In the genomic region with DNA sequence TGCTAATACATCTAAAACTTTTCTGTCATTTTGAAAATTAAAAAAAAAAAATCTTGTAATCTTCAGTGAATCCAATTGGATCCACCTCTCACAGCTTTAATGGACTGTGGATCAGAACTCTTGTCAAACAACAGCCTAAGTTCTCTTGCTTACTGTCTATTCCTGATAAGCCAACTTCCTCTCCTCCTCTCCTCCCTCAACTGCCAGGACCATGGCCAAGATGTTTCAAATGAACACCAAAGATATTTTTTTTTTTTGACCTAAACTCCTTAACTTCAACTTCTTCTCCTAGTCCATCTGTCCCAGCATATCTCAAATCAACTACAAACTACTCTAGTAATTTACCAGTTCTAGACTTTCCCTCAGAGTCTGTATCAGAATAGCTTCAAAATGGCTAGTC, we compare ENCODE assay signal across 30 mouse cellular contexts.
"Had no signal": no experiment of that assay in that cellular context is flagged by ENCODE, and none has a peak within 500 bp of the region (broad histone marks: within the 10 kb centered on the region; RNA-seq: fewer than 3 reads in every experiment).

No protein-coding gene starts in this region.

- DNase-seq: heart, postnatal 10 days; heart, postnatal 14 days; heart, postnatal 36 days; heart, postnatal 4 days; kidney, adult 11 months; kidney, adult 18-20 months; kidney, adult 2 months; kidney, adult 8-10 months; kidney, adult 9 months; kidney, postnatal 10 days; kidney, postnatal 14 days; kidney, postnatal 25 days; kidney, postnatal 36 days; kidney, postnatal 4 days; layer of hippocampus, adult 9-11 months; layer of hippocampus, postnatal 36 days had no signal

- H3K9me3 ChIP-seq: heart, embryonic 15.5 days; hindbrain, embryonic 10.5 days; hindbrain, embryonic 12.5 days; hindbrain, embryonic 13.5 days; hindbrain, embryonic 15.5 days; intestine, embryonic 15.5 days; kidney, embryonic 15.5 days had no signal

- H3K9ac ChIP-seq: heart, embryonic 12.5 days; heart, embryonic 13.5 days; heart, embryonic 15.5 days; hindbrain, embryonic 12.5 days; hindbrain, embryonic 13.5 days; hindbrain, embryonic 14.5 days; hindbrain, embryonic 15.5 days; intestine, embryonic 15.5 days; kidney, embryonic 15.5 days had no signal

- H3K27ac ChIP-seq: heart, embryonic 13.5 days; heart, embryonic 15.5 days; hindbrain, embryonic 10.5 days; hindbrain, embryonic 12.5 days; hindbrain, embryonic 13.5 days; hindbrain, embryonic 14.5 days; hindbrain, embryonic 15.5 days; hindbrain, postnatal 0 days; intestine, embryonic 15.5 days; kidney, embryonic 15.5 days; kidney, postnatal 0 days; layer of hippocampus, adult 2 months; left cerebral cortex, adult 2 months had no signal

- H3K27me3 ChIP-seq: heart, embryonic 12.5 days; heart, embryonic 13.5 days; heart, embryonic 15.5 days; hindbrain, embryonic 12.5 days; hindbrain, embryonic 13.5 days; hindbrain, embryonic 15.5 days; intestine, embryonic 15.5 days; kidney, embryonic 15.5 days had no signal

- H3K36me3 ChIP-seq: heart, embryonic 12.5 days; heart, embryonic 13.5 days; heart, embryonic 15.5 days; hindbrain, embryonic 10.5 days; hindbrain, embryonic 12.5 days; hindbrain, embryonic 13.5 days; hindbrain, embryonic 15.5 days; intestine, embryonic 15.5 days; kidney, embryonic 15.5 days had no signal

- H3K4me1 ChIP-seq: heart, embryonic 12.5 days; heart, embryonic 13.5 days; heart, embryonic 15.5 days; hindbrain, embryonic 10.5 days; hindbrain, embryonic 12.5 days; hindbrain, embryonic 13.5 days; hindbrain, embryonic 15.5 days; intestine, embryonic 15.5 days; kidney, embryonic 15.5 days had no signal

- H3K4me3 ChIP-seq: heart, embryonic 12.5 days; heart, embryonic 13.5 days; heart, embryonic 15.5 days; hindbrain, embryonic 10.5 days; hindbrain, embryonic 12.5 days; hindbrain, embryonic 13.5 days; hindbrain, embryonic 15.5 days; intestine, embryonic 15.5 days; kidney, embryonic 15.5 days; layer of hippocampus, adult 2 months; left cerebral cortex, adult 2 months had no signal
